Mouse (Mus musculus): ENCODE results near the gene Gm4553.
"Not testable (repeated sequence)": the region's sequence is repeated elsewhere in the genome, so short reads cannot be mapped to it uniquely, and the experiment has no call there.

Gene Gm4553

GRCm38 (mm10) chr7:142134206-142134995, 31.1 kb downstream of the Gm4553 start:
- DNase-seq: no peak

DNA sequence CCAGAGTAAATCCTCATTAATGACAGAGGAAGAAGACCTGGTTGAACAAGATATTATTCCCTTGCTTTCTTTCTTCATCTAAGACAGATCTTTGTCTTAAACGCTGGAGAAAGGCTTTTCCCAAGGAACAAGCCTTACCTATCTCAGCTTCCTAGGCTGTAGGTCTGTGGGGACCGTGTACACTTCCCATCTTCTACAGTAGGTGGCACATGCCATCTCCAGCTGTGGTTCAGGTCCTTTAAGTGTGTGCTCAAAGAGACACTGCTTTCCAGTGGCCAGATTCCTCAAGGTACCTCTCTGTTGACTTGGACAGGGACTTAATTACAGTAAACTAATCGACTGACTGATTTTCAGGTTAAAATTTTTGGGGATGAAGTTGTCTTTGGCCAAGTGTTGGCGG, 36.7 kb downstream of the Gm4553 start:
- no peak for DNase-seq

- not testable (repeated sequence) for DNase-seq
These were observed 44.9 kb downstream of the Gm4553 start, which contains the start of gene Gm45618 for GRCm38 (mm10) chr7:142120629-142121028. Gm45618 (minus strand) TSS chr7:142120729.

GRCm38 (mm10) chr7:142119632-142120031, 45.9 kb downstream of the Gm4553 start:
- peak; percentile 20 for DNase-seq
